Mouse (Mus musculus) Muller cell, postnatal 12 days (primary cell): ENCODE results near the gene 1500009C09Rik.
"Not testable (repeated sequence)": the region's sequence is repeated elsewhere in the genome, so short reads cannot be mapped to it uniquely, and the experiment has no call there.

Experiments
- DNase-seq: peaks from one replicate; pipeline ENCODE4 v3.0.0-alpha.2; 2015; ENCODE audit errors: inconsistent ontology term

Gene 1500009C09Rik

DNA sequence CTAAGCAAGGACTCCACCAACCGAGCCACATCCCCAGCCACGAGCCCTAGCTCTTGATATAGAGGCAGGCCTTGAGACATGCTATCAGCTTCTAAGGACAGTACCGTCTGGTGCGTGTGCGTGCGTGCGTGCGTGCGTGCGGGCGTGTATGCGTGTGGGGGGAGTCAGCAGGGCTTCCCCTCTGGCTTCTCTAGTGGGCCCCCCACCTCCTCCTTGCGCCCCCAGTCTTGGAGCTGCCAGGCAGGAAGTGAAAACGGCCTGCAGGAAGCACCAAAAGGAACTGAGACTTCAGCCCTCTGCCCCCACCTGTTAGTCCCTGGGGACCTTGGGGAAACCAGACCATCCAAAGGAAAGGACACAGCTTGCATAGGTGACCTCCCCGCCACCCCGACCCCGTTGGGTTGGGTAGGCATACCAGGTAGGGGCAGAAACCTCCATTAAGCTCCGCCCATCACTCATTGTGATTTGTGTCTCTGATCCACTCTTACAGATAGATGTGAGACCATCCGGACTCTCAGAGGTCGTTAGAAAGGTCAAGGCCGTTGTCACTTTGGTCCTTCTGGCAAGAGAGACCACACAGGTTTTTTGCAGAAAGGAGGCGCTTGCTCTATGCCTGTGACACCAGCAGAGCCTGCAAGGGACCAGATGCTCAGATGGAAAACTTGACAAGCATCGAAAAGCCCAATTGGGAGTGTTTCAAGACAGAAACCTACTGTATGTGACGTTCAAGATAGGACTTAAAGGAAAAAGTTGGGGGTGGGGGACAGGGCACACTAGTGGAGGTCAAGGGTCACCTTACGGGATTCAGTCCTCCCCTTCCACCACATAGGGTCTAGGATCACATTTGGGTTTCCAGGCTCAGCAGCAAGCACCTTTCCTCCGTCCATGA is 33.2 kb upstream of the 1500009C09Rik start:
- DNase-seq = no peak

DNA sequence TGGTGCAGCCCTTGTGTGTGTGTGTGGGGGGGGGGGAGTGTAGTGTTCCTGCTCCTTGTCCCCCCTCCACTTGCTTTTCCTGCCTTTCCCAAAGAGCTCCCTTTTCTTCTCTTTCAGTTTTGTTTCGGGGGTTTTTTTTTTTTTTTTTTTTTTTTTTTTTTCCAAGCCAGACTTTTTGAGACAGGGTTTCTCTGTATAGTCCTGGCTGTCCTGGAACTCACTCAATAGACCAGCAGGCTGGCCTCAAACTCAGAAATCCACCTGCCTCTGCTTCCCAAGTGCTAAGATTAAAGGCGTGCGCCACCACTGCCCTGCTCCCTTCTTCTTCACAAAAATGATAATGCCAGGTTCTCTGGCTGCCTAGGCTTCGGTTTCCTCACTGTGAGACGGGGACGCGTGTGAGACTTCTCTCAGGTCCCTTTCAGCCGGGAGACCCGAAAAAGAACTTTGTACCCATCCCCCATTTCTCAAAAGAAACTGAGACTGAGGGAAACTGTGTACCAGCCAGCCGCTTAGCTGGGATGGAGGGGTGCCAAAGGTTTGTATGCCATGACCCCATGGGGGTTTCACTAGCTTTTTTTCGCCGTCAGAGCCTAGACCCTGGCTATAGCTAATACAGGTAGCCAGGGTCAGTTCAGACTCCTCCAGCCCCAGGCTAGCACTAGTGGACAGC is 32.1 kb upstream of the 1500009C09Rik start:
- no peak for DNase-seq

DNA sequence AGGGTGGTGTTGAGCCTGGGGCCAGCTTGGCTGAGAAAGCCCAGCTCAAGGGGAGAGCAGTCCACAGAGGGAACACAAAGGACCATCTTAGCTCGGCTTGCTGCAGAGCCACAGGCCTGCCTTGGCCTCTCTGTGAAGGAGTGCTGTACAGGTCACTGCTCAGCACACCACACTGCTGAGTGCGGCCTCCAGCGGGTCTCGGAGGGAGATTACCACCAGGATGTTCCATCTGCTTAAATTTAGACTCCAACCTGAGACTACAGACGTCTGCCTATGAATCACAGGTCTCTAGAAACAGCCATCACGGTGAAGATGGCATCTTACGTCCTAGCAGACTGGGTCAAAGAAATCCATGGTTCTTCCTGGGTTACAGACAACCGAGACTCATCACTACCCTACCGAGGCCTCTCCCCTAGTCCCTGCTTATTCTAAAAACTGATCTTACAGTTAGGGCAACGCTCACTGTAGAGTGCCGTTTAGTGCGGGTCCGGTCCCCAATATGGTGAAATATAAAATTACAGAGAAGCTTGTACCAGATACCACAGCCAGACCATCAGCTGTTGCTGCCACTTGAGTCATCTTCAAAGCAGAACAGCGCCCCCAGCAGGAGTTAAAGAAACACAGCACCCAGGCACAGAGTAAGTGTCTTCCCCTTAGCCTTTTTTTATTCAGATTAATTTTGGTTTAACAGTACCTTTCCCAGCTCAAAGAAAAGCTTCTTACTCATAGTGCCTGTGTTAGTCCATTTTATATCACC is 30.9 kb upstream of the 1500009C09Rik start:
- DNase-seq = no peak

DNA sequence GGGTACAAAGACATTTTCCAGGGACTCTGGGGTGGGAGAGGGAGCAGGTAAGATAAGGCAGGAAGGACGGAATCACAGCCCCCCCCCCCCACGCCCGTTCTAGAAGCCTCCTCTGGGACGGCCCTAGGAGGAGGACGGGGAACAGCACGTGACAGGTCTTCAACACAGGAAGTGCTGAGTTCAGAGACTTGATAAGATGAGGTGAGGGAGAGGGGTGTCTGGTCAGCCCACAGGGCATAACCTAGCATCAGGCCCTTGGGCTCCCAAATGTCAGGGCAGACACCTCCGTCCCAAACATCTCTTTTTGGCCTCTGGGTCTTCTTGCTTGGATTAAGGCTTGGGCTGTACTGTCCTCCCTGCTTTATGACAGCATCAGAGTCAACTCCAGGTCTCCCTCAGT is 28.9 kb upstream of the 1500009C09Rik start:
- DNase-seq = no peak

DNA sequence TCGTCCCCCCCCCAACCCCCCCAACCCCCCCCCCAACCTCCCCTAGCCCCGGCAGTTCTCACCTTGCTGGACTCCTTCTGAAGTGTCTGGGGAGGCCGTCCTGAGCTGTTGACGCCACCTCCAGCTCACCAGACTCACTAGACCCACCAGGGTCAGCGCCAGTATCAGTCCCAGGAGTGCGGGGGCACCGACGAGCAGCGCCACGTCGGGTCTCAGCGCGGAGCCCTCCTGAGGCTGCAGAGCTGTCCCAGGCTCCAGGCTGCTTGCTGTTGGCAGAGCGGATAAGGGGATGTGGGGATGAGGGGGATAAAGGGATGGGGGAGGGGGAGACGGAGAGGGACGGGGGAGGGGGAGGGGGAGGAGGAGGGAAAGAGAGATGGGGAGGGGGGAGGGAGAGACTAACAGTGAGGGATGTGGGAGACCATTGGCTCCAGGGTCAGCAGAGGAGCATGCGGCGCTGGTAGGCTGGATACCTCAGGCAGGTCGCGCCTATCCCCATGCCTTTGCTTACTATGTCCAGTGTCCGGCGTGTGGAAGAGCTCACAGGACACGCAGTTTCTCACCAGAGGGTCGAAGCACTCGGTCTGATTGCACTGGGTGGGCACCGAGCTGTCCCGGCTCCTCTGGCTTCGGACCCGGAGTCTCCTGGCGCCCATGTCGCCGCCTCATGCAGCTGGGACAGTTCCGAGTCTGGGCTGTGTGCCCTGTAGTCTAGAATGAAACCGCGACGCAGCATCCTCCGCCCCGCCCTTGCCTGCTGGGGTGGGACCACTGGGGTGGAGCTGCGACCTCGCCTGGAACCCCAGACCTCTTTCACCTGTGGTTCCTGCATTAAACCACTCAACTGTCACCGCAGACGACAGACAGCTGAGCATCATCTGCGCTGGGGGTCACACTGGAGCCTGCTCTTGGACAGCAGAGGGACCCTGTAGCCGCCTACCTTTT is 28.3 kb upstream of the 1500009C09Rik start, which contains the start of gene Tnfrsf13c:
Tnfrsf13c (minus strand) TSS at position 713 of the 945 bp plus-strand sequence.
- DNase-seq = peak; percentile 54

DNA sequence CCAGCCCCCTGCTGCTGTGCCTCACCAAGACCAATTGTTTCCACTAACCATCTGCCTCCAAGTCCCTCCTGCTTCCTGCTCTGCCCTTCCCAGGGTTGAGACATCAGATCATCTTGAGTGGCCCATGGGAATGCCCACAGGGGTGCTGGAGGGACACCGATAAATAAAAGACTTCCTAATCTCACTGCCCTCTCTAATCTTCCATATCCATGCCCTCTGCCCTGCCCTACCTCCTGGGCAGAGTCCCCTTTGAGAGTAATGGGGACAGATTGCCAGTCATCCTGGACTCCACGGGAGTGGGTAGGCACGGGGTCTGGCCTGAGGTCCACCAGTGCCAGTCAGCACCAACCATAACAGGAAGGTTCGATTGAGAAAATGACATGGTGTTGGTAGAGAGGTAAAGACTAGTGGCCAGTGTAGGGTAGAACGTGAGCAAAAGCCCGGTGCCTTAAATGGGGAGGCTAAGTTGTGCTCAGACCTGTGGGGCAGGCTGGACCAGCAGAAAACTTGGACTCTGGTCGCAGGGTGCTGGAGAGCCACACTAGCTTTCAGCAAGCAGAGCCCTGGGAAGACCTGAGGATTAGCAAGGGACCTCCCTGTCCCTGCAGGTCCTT is 27.5 kb upstream of the 1500009C09Rik start:
- DNase-seq = no peak

DNA sequence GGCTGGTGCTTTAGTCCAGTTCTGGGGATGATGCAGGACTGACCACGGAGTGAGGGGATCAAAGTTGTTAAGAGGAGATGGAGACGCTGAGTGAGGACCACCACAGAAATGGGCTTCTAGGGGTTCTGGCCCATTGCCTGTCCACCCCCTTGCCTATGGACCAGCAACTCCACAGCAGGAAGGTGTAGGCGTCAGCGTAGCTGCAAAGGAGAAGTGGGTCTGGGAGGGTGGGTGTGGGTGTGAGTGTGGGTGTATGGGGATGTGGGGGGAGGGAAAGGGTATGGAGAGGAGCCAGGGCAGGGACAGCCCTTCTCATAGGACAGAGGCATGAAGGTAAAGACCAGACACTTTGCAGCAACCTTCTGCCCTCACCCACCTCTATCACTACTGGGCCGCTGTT is 26.4 kb upstream of the 1500009C09Rik start:
- DNase-seq = no peak

DNA sequence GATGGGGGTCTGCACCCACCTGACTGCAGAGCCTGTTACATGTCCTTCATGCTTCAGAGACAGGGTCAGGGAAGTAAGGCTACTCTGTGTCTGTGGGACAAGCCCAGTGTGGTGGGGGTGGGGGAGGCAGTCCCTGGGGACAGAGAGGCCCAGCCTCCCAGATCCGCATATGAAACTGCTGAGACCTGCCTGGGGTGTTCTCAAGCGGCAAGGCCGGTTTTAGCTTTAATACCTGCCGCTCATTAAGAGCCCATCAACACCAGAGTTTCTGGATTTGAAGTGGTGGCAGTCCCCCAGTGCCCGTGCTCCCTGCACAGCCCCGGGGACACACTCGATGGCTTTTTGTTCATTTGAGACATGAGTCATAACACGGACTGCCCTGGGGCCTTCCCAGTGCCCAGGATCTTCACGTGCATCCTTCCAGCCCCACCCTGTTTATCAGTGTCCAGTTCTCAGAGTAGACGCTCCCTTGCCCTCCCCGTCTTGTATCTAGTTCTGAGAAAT is 22.6 kb upstream of the 1500009C09Rik start:
- no peak for DNase-seq

GRCm38 (mm10) chr15:82230098-82230611 is 22.0 kb upstream of the 1500009C09Rik start:
- DNase-seq = no peak

GRCm38 (mm10) chr15:82231100-82231499 is 21.1 kb upstream of the 1500009C09Rik start:
- no peak for DNase-seq

- no peak for DNase-seq
Observed at GRCm38 (mm10) chr15:82231591-82232378, 20.4 kb upstream of the 1500009C09Rik start.

DNA sequence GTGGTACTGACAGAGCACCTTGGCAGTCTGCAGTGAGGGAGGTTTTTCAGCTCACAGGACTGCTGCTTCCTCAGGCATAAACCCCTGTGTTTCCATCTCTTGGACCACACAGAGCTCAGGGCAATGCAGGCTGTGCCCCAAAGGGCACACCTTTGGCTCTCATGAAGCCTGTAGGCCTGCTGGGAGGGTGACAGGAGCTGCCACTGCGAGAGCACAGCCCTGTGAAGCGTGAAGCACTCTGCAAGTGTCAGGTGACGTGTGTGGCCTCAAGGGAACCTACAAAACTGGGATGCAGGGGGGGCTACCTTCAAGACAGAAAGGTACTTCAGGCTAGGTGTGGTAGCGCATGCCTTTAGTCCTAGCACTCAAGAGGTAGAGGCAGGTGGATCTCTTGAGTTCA is 19.5 kb upstream of the 1500009C09Rik start:
- no peak for DNase-seq

GRCm38 (mm10) chr15:82235661-82236060 is 16.5 kb upstream of the 1500009C09Rik start:
- no peak for DNase-seq

- DNase-seq = peak; percentile 61
Observed at GRCm38 (mm10) chr15:82236565-82236964, 15.6 kb upstream of the 1500009C09Rik start.

- DNase-seq = no peak
Observed at GRCm38 (mm10) chr15:82243311-82243710, 8.9 kb upstream of the 1500009C09Rik start.

- peak; percentile 20 for DNase-seq
Observed at GRCm38 (mm10) chr15:82243742-82244114, 8.5 kb upstream of the 1500009C09Rik start.

DNA sequence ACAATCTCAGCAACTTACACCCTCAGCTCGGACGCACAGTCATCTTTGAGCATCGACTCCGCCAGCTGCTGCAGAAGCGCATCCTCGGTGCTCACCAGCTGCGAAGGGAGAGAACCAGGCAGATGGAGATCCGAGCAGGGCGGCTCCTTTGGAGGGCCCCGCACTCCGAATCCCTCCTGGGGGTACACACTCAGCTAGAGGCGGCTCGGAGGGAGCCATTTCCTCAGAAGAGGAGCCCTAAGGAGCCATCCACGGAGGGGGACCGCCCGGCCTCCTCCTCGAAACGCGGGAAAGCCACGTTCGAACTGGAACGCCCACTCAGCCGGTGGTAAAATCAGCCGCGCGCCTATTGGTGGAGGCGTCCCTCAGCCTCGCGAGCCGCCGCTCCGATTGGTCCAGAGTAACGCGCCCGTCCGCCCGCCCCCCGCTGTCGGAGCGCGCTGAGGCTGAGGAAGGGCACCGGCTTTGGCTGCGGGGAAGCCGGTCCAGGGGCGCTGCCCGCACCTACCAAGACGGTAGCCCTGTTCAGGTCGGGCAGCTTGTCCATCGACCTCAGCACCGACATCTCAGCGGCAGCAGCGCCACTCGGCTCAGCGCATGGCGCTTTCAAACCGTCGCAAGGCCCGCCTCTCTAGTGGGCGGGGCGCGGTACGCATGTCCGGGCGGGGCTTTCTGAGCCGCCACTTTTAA is 7.9 kb upstream of the 1500009C09Rik start, which contains the start of gene Cenpm:
Cenpm (minus strand) TSS at position 634 of the 690 bp plus-strand sequence.
- DNase-seq = peak; percentile 93

GRCm38 (mm10) chr15:82244805-82245161 is 7.4 kb upstream of the 1500009C09Rik start:
- not testable (repeated sequence) for DNase-seq
